Mouse (Mus musculus) thymus, postnatal 10 days (tissue): ENCODE results near the gene Slc17a2.

ENCODE experiments used
- DNase-seq, 2 experiments: peaks; one replicate each; pipeline ENCODE4 v3.0.0; 2021; ENCODE audit warnings: low spot score in 2 of 2

The Slc17a2 gene

DNA sequence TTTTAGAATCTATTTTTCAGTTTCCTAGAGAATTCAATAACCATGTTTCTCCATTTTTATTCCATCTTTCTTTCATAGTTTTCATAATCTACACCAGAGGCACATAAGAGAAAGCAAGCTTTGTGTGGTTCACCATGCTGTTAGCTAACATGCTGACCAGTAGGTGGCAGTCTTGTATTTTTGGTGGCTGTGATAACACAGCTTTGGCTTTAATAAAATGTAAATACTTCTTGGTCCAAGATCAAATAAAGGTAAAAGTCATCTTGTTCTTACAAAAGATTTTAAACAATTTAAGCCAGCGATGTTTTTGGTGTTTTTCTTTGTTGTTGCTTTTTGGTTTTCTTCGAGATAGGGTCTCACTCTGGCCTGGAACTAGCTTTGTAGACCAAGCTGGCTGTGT is 14.3 kb upstream of the Slc17a2 start:
- DNase-seq, result peak in 1 of 2 experiments; percentile 63

DNA sequence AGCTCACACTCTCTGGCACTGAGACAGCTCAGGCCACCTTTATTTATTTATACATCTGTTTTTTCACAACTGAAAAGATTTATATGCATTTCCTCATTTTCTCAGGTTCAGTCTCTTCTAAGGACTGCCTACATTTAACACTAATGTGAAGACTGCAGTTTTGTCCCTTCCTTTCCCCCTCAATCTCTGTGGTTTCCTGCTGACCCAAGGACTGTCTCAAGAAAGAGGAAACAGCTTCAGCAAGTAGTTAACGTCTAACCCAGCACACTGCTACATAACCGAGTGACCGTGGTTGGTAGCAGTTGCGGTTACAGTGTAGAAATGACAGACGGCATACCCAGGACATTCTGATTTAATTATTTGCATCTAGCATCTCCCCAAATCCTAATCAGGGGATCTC is 7.4 kb upstream of the Slc17a2 start:
- no peak for DNase-seq

DNA sequence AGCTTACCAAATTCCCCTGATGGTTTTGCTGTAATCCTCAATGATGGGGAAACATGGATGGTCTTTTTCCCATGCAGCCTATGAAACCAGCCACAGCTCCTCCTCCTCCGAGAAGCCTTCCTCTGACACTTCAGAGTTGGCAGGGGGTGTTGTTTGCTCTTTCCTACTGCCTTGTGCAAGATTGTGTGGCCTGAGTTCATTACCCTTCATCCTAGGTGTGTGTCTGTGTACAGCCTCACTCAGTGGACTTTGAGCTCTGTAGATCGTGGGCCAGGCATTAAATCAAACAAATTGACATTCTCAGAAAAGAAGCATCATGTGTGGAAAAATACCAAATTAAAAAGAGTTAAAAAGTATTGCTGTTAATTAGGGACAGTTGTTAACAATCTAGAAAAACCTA is 2.3 kb upstream of the Slc17a2 start:
- DNase-seq, result no peak

DNA sequence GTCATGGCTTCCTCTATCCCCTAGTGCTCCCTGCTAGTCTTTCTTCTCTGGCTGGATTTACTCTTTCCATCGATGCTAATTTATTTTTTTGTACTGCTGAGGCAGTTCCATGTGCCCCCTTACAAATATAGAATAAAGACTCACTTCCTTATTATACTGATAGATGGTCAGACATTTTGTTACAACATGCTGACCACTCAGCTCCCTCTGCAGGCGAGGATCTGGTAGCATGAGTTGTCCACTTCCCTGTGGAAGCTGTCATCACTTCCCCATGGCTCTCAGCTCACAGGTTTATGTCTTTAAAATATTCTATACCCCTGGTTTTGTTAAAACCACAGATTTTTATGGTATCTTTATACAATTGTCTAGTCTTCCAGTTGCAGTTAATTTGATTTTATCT is 9.4 kb downstream of the Slc17a2 start:
- DNase-seq, result no peak

DNA sequence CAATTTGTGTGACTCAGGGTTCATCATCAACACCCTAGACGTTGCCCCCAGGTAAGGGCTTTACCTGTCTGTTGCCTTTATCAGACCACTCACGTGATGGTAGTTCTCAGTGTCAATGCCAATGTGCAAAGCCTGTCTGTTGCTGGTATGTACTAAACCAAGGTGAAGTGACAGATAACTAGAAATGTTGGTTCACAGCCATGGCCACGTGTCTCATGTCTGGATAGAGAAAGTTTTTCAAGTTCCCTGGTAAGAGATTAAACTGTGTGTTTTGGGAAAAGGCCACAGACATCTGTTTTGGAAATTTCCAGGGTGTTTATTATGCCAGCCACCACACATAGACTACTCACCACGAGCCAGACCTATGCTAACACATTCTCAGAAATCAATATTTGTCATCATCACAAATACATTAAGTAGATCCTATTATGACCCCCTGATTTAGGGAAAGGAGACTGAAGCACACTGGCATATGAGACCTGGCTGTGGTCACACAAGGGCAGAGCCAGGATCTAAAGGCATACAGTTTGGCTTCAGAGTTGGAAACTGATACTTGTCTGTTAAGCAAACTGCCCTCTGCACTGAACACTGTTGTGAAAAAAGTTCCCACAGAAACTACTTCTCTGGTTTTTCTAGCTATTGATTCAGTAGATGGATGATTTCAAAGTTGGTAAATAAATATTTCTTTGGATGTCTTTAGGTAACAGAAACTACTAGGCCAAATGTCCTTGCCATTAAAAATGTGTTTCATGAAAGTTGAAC is 13.6 kb downstream of the Slc17a2 start:
- DNase-seq, result no peak

DNA sequence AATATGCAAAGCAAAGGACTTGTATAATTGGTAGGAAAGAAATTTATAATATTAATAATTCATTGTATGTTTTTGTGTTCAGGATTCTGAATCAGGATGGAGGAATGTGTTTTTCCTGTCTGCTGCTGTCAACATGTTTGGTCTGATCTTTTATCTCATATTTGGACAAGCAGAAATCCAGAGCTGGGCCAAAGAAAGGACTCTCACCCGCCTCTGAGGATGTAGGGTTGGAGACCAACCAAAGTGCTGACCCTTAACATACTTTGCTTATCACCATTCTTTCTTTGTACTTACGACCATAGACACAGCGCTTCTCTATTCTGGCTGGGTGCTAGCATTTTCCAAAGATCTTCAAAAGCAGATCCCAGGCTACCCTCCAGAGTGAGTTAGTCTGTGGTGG is 15.4 kb downstream of the Slc17a2 start:
- DNase-seq, result no peak

DNA sequence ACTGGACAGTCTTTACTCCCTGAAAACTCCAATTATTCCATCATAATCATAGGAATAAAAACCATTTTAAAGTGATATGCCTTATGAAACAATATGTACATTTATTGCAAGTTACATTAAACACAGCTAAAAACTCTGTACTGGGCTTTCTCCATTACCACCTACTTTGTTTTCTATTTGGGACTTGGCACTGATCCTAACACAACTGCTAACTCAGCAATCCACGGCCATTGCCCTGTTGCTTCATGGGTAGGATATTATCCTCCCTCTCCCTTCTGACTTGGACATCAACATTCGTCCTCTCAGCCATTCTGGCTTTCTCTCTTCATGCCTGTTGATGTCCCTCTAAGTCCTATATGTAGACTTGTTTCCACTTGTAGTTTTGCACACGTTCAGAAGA is 19.8 kb downstream of the Slc17a2 start:
- DNase-seq, result no peak

DNA sequence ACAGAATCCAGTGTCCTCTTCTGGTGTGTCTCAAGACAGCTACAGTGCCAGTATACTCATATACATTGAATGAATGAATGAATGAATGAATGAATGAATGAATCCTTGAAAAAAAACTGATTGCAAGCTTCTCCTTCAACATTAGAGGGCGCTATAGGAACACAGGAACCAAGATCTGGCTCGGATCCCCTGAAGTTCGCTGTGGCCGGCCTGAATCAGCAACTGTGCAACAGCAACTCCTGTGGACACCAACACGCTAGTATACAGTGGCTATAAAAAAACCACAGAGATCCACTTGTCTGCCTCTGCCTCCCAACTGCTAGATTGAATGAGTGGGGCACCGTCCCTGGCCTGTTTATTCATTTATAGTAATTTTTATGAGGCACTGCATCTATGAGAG is 26.3 kb downstream of the Slc17a2 start:
- DNase-seq, result peak in 1 of 2 experiments; percentile 21

DNA sequence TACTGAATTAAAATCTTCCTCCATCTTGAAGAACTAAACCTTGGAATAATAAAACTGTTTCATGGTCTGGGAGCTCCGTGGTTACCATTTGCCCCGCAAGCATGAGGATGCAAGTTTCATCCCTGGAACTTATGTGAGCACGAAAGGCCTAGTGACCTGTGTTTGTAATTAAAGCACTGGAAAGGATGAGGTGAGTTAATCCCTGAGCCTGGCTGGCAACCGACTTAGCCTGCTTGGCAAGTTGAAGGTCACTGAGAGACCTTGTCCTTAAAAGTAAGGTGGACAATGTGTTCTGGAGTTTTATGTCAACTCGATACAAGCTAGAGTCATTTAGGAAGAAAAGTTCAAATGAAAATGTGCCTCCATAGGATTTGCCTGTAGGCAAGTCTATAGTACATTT is 28.0 kb downstream of the Slc17a2 start:
- DNase-seq, result no peak

DNA sequence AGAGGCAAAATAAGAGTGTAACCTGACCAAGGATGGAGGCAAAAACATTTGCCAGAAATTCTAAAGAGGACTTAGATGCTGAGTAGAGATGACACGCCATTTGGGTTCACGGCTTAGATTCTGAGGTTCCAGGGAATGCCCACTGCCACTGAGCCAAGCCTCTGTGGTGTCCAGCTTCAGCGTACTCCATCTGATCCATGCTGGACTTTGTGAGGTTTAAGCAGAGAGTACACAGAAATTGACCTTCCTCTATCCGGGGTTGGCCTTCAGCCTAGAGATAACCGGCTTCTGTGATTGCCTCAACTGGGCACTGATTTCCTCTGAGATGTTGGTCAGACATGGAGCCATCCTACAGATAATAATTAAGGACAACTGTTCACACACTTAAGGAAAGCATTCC is 29.8 kb downstream of the Slc17a2 start:
- DNase-seq, result no peak

DNA sequence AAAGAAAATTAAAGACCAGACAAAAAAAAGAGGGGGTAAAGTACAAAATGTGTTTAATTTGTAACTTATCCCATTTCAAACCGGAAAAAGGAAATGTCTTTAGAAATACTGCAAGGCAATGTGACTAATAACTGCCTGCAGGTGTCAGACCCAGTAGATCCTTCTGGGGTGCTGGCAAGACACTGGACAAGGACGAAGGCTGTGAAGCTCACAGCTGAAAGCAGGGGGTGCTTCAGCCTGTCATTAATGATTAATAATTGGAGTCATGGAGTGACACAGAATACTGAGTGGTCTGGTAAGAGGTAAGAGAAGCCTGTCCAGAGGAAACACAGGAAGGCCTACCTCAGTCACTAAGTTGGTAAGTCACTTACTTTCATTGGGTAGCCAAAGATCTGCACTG is 32.5 kb downstream of the Slc17a2 start, which contains the start of gene Slc17a3:
Slc17a3 (plus strand) TSS at position 127 of the 400 bp plus-strand sequence.
- DNase-seq, result no peak

DNA sequence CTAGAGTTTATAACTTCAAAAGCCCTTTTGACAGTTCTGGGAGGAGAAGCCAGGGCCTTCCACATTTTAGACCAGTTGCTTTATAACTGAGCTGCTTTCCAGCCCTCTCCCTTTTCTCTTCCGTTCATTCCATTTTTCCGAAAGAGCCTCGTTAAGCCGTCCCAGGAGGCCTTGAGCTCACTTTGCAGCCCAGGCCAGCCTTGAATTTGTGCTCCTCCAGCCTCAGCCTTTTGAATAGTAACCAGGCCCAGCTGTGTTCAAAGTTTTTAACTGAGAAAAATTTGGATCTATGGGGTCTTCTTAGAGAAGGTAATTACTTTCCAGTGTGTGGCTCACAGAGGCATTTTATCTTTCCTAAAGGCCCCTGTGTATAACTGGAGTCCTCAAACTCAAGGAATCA is 39.1 kb downstream of the Slc17a2 start:
- DNase-seq, result no peak

DNA sequence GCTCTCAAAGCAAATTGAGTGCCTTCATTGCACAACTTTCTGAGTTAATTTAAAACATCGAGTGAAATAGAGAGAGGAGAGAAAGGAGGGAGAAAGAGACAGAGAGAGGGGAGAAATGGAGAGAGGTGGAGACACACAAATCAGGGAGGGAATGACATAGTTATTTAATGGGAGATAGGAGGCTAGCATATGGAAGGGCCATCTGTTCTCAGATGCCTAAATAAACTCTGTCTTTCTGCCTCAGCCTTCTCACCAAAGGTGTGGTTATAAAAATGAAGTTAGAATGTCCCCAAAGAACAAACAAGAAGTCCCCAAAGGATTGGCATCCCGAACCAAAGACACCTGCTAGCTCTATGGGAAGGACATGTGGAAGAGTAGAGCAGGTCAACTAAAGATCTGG is 42.5 kb downstream of the Slc17a2 start:
- no peak for DNase-seq

DNA sequence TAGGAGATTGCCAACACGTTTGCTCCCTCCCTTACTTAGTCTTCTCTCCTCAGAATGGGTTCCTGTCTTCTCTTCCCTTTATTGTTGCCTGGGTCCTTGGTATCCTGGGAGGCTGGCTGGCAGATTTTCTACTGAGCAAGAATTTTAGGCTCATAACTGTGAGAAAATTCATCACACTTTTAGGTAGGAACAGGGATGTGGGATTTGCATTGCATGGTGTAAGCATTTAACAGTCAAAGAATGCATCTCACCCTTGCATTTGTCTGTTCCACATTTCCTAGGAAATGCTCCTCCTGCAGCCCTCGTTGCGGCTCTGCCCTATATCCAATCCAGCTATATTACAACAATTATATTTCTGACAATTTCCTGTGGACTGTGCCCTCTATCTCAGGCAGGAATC is 49.6 kb downstream of the Slc17a2 start:
- DNase-seq, result no peak

DNA sequence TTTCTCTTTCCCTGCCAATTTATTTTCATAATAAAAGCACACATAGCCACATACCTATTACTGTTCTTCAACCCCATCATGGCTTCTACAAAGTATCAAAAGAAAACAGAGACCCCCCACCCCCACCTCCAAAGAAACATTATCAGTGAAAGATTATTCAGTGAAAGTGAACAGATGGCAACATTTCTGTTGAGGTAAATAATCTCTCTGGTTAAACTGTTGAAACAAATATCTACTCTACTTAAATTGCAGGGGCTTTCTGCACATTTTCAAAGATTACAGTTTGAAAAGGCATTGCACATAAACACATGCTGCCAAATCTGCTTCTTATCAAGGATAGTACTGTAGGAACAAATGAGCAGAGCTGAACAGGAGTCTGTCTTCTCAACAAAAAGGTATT is 55.0 kb downstream of the Slc17a2 start:
- DNase-seq, result no peak

DNA sequence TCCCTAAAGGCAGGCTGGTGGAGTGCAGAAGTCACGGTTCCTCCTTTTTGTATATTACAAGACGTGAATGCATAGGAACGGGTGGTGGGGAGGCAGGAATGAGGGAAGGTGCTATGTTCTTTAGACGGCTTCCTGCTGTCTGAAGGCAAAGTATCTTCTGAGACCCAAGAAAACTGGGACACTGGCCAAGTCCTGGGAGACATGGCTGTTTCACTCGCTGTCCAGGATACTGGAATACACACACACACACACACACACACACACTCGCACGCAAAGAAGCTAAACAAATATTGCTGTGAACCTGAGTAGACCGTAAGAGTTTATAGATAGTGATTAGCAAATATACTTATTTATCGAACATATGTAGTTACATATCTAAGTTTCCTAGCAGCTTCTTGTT is 57.9 kb downstream of the Slc17a2 start:
- DNase-seq, result no peak

DNA sequence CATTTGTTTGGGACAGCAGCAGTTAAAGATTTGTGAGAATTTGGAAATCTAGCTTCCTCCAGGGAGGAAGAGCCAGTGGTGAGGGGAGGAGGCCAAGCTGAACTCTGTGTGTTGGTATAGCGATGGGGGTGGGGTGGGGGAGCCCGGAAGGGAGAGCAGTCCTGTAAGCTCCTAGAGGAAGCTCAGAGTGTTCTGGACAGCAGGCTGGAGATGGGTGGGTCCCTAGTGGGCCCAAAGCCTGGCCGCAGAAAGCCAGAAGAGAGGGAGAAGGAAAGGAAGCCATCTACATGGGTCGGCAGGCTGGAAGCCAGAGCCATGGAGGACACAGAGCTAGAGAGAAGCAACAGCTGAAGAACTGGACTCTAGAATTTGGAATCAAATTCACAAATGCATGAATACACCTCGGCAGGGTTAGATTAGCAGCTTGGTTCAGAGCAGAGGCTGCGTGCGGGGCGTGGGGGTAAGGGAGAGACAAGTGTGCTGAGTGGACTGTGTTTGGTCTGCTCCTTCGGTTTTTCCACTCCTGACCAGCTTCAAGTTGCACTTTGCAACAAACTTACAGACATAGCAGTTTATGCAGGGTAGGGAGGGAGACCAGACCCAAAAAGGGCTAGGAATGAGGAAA is 59.4 kb downstream of the Slc17a2 start:
- no peak for DNase-seq

DNA sequence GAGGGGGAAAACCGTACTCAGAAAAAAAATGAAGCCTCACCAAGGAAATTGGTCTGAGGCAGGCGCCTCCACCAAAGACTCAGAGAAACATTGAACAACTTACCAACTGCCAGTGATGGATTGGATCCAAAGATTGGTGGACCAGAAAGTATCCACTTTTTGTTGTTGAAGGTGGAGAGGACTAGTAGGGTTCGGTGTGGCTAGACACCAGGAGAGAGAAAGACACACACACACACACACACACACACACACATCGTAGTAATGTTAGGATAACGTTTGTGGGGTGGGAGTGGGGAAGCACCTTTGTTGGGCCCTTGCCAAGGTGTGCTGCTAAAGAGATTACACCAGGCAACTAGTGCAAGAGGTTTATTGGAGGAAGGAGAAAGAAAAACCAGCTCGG is 60.2 kb downstream of the Slc17a2 start:
- no peak for DNase-seq

DNA sequence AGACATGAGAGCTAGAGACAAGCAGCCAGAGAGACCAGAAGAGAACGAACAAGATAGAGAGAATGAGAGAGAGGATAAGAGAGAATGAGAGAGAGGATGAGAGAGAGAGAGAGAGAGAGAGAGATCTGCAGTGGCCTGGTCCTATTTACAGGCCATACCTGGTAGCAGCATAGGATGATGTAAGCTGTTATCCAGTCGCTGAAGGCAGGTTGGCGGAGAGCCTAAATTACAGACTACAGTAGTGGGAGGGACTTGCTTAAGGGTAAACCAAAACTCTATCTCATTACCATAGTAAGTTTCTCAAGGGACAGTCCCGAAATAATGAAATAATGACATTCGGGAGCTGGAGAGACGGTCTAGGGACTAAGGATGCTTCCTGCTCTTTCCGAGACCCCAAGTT is 60.6 kb downstream of the Slc17a2 start, which contains the start of gene Slc17a1:
Slc17a1 (plus strand) TSS at position 346 of the 400 bp plus-strand sequence.
- DNase-seq, result no peak

DNA sequence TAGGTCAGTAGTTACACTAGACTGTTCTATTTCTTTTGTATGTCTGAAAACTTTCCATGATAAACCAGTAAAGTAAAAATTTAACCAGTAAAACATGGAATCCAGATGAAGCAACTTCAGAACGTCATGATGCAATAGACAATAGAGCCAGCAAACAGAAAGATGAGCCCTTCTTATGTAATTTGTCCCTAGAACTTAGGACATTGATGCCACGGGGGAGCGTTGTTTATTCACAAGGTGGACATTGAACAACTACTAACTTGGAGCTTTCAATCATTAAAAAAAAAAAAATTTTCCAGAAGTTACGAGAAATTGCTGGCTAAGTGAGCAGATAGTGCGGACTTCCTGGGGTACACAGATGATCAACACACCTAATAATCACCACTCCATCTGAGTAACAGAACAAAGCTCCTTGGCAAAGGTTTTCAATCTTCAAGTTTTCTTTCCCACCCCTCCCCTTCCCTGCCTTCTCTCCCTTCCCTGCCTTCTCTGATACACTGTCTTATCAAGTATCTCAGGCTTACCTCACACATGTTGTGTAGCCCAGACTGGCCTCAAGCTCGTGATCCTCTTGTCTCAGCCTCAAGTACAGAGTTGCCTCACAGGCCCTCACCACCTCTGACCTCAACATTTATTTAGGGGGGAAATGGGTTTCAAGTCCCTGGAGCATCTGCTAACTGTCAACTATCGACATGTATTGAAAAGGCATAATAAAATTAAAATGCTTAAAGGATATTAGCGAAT is 62.2 kb downstream of the Slc17a2 start:
- DNase-seq, result no peak

DNA sequence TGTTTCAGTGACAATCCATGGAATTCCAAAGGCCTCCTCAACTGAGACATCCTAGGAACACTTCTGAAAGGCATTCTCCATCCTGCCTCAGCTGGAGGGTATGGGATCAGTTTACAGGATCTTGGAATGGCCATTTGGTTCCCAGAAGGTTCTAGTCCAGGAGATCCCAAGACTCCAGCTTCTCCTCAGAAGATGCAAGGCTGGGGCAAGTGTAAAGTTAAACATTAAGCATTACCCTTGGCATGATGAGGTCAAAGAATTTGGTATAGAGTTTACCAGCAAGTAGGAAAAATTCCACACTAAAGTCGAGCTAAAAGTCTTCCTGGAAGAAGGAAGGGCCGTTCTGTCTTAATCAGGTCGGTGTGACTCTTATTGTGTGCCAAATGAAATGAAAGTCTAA is 63.2 kb downstream of the Slc17a2 start:
- DNase-seq, result no peak

DNA sequence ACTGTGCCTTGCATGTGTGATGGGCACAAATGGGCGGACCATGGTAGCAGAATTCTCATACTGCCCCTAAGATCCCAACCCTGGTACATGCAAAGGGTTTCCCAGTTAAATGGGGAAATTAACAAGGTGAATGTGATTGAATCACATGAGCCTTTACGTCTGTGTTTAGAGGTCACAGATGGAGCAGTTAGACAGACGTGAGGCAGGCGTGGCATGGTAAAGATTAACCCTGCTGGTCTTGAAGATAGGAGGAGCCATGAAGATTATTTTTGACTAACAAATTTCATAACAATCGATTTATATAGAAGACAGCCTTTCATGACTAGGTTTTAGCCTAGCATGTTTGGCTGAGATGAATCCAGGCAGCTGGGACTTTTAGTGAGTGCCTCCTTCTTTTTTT is 66.3 kb downstream of the Slc17a2 start:
- DNase-seq, result no peak
